Mouse (Mus musculus) liver, embryonic 15.5 days (tissue): ENCODE results near the gene Bckdha. TPM values are rescaled to one million over a fixed set of nuclear protein-coding genes. Genes with fewer than 3 reads are reported as not detected.

Experiments
- ATAC-seq: fragments of 200-750 bp; cut with Nextera tagmentation; 2 replicates; pipeline ENCODE4 v1.8.0; 2017; ENCODE audit warnings: moderate number of reproducible peaks, mild to moderate bottlenecking, moderate library complexity; ENCODE audit not compliant: insufficient read depth
- H3K27ac ChIP-seq: fragments of 300-500 bp; sonication (generic); replicated peaks from 2 replicates; pipeline ENCODE4 v1.5.1; 2015; ENCODE audit warnings: mild to moderate bottlenecking, inconsistent platforms
- H3K27me3 ChIP-seq: fragments of 300-500 bp; sonication (generic); 2 replicates; pipeline ENCODE4 v1.6.1; 2015; ENCODE audit warnings: mild to moderate bottlenecking, inconsistent platforms
- H3K36me3 ChIP-seq: fragments of 300-500 bp; sonication (generic); replicated peaks from 2 replicates; pipeline ENCODE4 v1.6.1; 2015; ENCODE audit warnings: moderate library complexity, mild to moderate bottlenecking, inconsistent platforms
- H3K4me1 ChIP-seq: fragments of 300-500 bp; sonication (generic); replicated peaks from 2 replicates; pipeline ENCODE4 v1.6.1; 2015; ENCODE audit warnings: inconsistent platforms
- H3K4me2 ChIP-seq: fragments of 300-500 bp; sonication (generic); 2 replicates; pipeline ENCODE4 v1.6.1; 2015; ENCODE audit warnings: moderate library complexity, mild to moderate bottlenecking, inconsistent platforms
- H3K4me3 ChIP-seq: fragments of 300-500 bp; sonication (generic); replicated peaks from 2 replicates; pipeline ENCODE4 v1.5.1; 2015; ENCODE audit warnings: mild to moderate bottlenecking, inconsistent platforms
- H3K9ac ChIP-seq: fragments of 300-500 bp; sonication (generic); 2 replicates; pipeline ENCODE4 v1.6.1; 2015; ENCODE audit warnings: moderate library complexity, mild to moderate bottlenecking, inconsistent platforms
- H3K9me3 ChIP-seq: fragments of 300-500 bp; sonication (generic); replicated peaks from 2 replicates; pipeline ENCODE4 v1.6.1; 2016; ENCODE audit warnings: inconsistent platforms
- WGBS: fragments of 180-500 bp; shearing (Covaris S2); methylation state at CpG from one replicate; pipeline ENCODE4 v1.1.7; 2015; ENCODE audit warnings: mixed read lengths; ENCODE audit not compliant: insufficient replicate concordance; 5-methylcytosine and 5-hydroxymethylcytosine counted together
- polyA plus RNA-seq: library from polyadenylated mRNA; unstranded; fragments of >200 nt; fragmentation: Nextera tagmentation; extraction: Ambion mirVana; gene quantifications from 2 replicates; pipeline ENCODE4 v1.2.1, GENCODE M21; 2015

Bckdha gene
- polyA plus RNA-seq, 1 experiment from 2014 or later, result 30.2 TPM

DNA sequence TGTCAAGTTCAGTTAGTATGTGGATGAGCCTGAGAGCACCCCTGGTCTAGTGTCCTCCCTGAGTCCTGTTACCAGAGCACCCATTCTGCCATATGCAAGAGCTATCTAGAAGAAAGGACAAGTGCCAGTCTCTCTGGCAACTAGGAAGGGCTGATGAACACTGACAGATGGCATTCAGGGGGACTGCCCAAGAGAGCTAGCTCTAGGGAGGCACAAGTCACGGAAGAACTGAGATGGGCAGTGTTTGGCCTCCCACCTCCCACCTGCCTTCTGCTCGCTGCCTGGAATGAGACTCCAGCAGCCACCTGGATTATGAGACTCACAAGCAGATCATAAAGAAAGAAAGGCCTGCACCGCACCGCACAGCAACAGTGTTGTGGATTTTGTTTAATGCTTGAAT, 19.0 kb downstream of the Bckdha start:
- H3K9ac ChIP-seq, result no peak overlapping the region
- WGBS, result 78% methylated on average over 4 of the region's 4 CpGs
- H3K36me3 ChIP-seq, result 0 out of 2 replicates have a peak, but pooled peaks cover 5% of the 10 kb centered on the region
- peaks cover 9% of the 10 kb centered on the region; the same call in 1 of the 2 replicates for H3K4me1 ChIP-seq
- H3K27ac ChIP-seq, result no peak overlapping the region
- H3K27me3 ChIP-seq, result no peaks in the 10 kb centered on the region
- H3K9me3 ChIP-seq, result no peaks in the 10 kb centered on the region
- H3K4me3 ChIP-seq, result no peak overlapping the region
- H3K4me2 ChIP-seq, result no peak overlapping the region
- ATAC-seq, result no peak

DNA sequence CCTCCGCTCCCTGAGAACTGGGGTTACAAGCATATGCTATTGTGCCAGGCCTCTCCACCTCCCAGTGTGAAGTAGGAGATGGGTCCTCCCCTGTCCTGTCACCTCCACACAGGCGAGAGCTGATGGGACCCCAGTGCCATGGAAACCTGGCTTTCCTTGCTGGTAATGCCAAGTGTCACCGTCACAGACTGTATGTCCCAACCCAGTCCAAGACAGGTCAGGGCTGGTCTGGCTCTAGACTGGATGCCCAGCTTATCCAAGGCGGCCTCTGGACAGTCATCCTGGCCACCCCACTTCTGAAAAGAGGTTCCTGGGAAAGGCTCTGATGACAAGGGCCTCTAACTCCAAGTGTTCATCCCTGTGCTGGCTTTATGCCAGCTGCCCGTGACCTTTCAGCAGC, 21.7 kb downstream of the Bckdha start:
- Histone ChIP-seq H3K9ac (no peak overlapping the region), H3K9me3 (no peaks in the 10 kb centered on the region), H3K27ac (no peak overlapping the region), H3K36me3 (0 out of 2 replicates have a peak, but pooled peaks cover 5% of the 10 kb centered on the region), H3K4me3 (no peak overlapping the region), H3K4me2 (no peak overlapping the region), H3K4me1 (peaks cover 13% of the 10 kb centered on the region; the same call in 1 of the 2 replicates), H3K27me3 (no peaks in the 10 kb centered on the region)
- WGBS, result 66% methylated on average over 5 of the region's 5 CpGs
- ATAC-seq, result no peak

DNA sequence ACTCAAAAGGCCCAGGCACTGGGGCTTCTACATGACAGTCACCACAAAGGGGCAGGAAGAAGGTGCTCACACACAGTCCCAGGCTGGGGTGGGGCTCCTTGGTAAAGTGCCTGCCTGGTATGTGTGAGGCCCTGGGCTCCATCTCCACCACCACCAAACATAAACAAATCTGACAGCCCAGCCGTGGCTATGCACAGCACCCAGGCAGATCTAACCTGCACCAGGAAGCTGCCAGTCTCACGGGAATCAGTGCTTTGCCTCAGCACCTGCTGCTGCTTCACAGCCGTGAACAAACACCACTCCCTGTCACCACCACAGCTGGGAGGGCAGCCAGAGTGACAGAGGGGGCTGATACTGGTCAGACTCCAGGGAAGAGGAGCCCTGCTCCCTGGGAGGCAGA, 22.4 kb downstream of the Bckdha start:
- Histone ChIP-seq H3K4me1 (peaks cover 13% of the 10 kb centered on the region; the same call in 1 of the 2 replicates), H3K9me3 (no peaks in the 10 kb centered on the region), H3K27me3 (no peaks in the 10 kb centered on the region), H3K36me3 (0 out of 2 replicates have a peak, but pooled peaks cover 2% of the 10 kb centered on the region), H3K9ac (no peak overlapping the region), H3K4me2 (no peak overlapping the region), H3K27ac (no peak overlapping the region), H3K4me3 (no peak overlapping the region)
- no peak for ATAC-seq
- WGBS, result 37% methylated on average over 3 of the region's 3 CpGs

DNA sequence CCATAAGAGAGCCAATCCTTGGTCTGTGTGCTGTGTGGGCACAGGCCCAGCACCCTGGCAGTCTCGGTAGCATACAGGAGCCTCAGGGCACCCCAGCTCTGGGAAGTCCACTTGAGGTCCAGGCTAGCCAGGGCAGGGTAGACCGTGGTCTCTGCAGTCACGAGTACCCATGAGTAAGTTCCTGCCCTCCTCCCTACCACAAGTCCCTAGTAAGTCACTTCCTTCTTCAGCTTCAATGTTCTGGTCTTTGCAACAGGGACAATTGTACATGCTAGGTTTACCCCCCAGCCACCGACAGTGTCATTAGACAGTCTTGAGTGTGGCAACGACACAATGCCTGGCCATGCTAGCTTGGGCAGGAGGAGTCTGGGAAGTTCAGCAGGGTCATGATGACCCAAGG, 26.1 kb downstream of the Bckdha start:
- 0 out of 2 replicates have a peak, but pooled peaks have one; percentile 30 for ATAC-seq
- peak overlapping the region; percentile 51; the same call in 1 of the 2 replicates for H3K27ac ChIP-seq
- WGBS, result 41% methylated on average over 5 of the region's 5 CpGs

DNA sequence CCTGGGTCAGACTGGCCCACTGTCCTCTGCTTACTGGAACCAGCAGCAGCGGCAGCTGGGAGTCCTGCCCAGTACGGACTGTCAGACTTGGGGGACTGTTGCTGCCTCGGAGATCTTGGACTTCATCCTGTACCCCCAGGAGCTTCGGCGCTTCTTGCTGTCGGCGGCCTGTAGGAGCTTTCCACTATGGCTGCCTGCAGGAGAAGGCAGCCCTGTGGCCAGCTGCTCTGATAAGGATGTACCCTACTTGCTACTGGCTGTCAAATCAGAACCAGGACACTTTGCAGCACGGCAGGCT, 30.5 kb downstream of the Bckdha start:
- no peak overlapping the region for H3K27ac ChIP-seq
- H3K4me2 ChIP-seq, result peak overlapping the region; percentile 83
- 63% methylated on average over 8 of the region's 8 CpGs for WGBS
- H3K4me3 ChIP-seq, result peak overlapping the region; percentile 55; the same call in 1 of the 2 replicates
- ATAC-seq, result no peak
- H3K27me3 ChIP-seq, result no peaks in the 10 kb centered on the region
- no peak overlapping the region for H3K9ac ChIP-seq
- peaks cover 46% of the 10 kb centered on the region for H3K4me1 ChIP-seq
- no peaks in the 10 kb centered on the region for H3K9me3 ChIP-seq
- no peaks in the 10 kb centered on the region; the same call in 1 of the 2 replicates for H3K36me3 ChIP-seq

More for the DNA sequence above, 26.1 kb downstream of the Bckdha start:
- Histone ChIP-seq H3K4me1 (peaks cover 32% of the 10 kb centered on the region), H3K36me3 (no peaks in the 10 kb centered on the region; the same call in 1 of the 2 replicates), H3K4me2 (no peak overlapping the region), H3K9ac (no peak overlapping the region), H3K4me3 (no peak overlapping the region), H3K9me3 (no peaks in the 10 kb centered on the region), H3K27me3 (no peaks in the 10 kb centered on the region)

DNA sequence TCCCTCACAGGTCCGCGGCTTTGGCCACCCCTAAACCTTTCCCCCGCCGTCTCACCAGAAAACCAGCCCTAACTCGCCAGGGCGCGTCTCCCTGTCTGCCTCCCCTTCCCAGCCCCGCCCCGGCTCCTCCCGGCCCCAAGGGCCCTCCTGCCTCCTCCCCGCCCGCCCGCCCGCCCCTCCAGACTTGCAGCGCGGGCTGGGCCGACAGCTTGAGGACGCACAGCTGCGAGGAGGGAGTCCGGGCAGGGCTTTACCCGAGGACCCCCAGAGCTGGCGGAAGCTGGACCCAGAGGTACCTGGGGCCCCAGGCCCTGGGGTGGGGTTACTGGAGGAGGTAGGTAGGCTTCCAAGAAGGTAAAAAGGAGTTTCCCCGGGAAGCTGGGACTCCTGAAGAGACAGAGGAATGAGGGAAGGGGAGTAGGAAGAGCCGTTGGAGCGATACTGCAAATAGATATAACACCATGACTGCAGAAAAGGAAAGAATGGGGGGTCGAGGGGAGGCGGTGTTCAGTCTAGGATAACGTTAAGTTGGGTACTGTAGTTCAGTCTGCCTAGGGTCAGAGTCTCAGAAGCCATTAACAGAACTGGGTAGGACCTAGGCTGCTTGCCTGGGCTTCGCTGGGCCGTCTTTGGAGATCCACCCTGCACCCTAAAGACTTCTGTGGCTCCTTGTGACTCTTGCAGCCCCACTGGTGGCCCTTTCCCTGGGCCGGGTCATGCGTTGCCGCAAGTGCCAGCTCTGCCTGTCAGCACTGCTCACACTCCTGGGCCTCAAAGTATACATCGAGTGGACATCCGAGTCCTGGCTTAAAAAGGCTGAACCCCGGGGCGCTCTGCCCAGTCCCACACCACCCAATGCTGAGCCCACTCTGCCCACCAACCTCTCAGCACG, 31.1 kb downstream of the Bckdha start:
- H3K9me3 ChIP-seq, result no peaks in the 10 kb centered on the region

DNA sequence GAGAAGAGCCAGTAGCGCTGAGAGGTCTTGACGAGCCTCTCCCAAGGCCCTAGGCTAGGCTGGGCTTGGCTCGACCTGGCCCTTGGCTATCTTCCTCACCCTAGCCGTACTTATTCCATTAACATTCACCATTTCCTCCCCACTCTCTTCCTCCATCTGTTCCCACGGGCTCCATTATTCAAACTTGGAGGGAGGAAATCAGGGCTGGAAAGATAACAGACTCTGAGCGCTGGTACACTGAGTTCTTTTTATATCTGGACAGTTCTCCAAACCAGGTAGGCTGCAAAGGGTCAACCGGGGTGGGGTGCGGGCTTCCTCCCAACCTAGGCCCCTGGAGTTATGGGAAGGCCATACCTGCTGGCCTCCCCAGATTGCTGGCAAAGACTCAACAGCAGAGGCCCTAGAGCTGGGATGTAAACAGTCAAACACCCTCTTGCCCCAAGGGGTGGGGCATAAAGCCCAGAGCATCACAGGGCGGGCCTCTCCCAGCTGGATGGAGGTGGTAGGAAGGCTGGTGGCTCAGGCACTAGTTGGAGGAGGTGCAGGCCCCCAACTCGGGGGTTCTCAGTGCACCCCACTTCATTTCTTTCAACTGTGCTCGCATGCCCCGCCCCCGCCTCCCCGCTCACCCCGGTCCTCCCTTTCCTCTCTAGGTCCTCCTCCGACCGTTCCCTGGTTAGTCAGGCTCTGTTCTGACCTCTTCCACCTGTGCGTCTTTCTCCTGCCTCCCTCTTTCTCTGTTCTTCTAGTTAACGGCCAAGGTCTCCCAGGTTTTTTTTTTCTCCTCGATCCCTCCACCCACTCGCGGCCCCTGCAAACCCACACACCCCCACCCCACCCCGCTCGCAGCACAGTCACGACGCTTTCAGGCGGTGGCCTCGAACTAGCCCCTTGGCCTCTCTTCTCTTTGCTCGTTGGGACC, 32.0 kb downstream of the Bckdha start, which contains the start of gene B3gnt8:
TSS of gene B3gnt8 (plus strand) at position 146 of the 922 bp plus-strand sequence.
- Histone ChIP-seq H3K9ac (peak within 1 kb of the TSS; percentile 50), H3K27ac (peak within 1 kb of the TSS; percentile 62), H3K4me2 (peak within 1 kb of the TSS; percentile 83), H3K36me3 (peaks cover 7% of the 10 kb centered on the region; the same call in 1 of the 2 replicates), H3K9me3 (no peaks in the 10 kb centered on the region), H3K4me1 (peaks cover 38% of the 10 kb centered on the region), H3K4me3 (peak within 1 kb of the TSS; percentile 55), H3K27me3 (no peaks in the 10 kb centered on the region)
- ATAC-seq, result no peak
- WGBS, result 10% methylated on average over 29 of the region's 29 CpGs

More for the DNA sequence above, 31.1 kb downstream of the Bckdha start:
- peak; percentile 78 for ATAC-seq
- H3K9ac ChIP-seq, result peak overlapping the region; percentile 50
- no peaks in the 10 kb centered on the region for H3K27me3 ChIP-seq
- H3K27ac ChIP-seq, result peak overlapping the region; percentile 62
- peaks cover under 1% of the 10 kb centered on the region; the same call in 1 of the 2 replicates for H3K36me3 ChIP-seq
- H3K4me2 ChIP-seq, result peak overlapping the region; percentile 83
- peaks cover 41% of the 10 kb centered on the region for H3K4me1 ChIP-seq
- 19% methylated on average over 38 of the region's 38 CpGs for WGBS
- H3K4me3 ChIP-seq, result peak overlapping the region; percentile 55

DNA sequence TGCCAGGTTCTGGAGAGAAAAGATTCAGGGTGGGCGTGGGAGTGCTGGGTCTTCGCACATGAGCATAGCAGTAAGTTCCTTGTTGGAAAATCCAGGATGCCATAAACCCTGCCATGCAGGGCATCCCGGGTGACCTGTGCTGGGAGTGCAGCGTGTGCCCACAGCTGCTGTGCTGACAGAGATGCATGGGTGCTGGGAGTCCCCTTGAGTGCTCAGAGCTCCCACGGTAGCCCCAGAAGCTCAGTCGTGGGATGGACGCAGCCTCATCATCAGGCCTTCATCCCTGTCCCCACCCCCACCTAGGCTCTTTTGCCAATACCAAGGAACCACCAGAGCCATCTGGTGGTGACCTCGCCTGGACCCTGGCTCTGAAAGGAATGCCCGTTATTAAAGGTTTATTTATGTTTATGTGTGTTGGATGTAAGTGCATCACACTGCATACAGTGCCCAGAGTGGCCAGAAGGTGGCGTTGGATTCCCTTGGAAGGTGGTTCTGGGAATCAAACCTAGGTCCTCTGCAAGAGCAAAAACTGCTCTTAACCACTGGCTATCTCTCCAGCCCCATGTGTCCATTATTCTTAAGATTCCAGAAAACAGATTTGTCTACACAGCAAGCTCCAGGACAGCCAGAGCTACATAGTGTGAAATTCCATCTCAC, 33.1 kb downstream of the Bckdha start:
- no peak for ATAC-seq
- Histone ChIP-seq H3K27me3 (no peaks in the 10 kb centered on the region), H3K9me3 (no peaks in the 10 kb centered on the region), H3K4me1 (peaks cover 38% of the 10 kb centered on the region), H3K36me3 (peaks cover 7% of the 10 kb centered on the region; the same call in 1 of the 2 replicates), H3K9ac (no peak overlapping the region), H3K4me2 (no peak overlapping the region), H3K27ac (no peak overlapping the region), H3K4me3 (no peak overlapping the region)
- WGBS, result 58% methylated on average over 10 of the region's 10 CpGs

DNA sequence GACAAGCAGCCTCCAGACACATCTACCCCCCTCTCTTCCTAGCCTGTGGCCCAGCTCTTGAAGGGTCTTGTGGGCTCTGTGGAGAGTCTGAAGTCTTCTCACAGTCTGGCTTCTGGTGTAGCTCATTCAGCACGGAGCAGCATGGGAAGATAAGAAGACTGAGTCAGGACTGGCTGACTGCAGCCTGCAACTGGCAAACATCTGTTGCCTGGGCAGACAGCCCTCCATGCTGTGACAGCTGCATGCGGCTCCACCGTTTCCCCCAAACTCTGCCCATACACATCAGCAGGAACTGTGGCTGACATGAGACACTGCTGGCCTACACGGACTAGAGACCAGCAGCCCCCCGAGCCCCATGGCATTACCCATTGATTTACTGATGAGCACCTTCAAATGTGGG, 33.9 kb downstream of the Bckdha start:
- ATAC-seq, result no peak
- Histone ChIP-seq H3K27me3 (no peaks in the 10 kb centered on the region), H3K27ac (no peak overlapping the region), H3K9ac (no peak overlapping the region), H3K36me3 (peaks cover 7% of the 10 kb centered on the region; the same call in 1 of the 2 replicates), H3K9me3 (no peaks in the 10 kb centered on the region), H3K4me3 (no peak overlapping the region), H3K4me2 (no peak overlapping the region), H3K4me1 (peaks cover 40% of the 10 kb centered on the region)
- WGBS, result 46% methylated on average over 5 of the region's 5 CpGs

DNA sequence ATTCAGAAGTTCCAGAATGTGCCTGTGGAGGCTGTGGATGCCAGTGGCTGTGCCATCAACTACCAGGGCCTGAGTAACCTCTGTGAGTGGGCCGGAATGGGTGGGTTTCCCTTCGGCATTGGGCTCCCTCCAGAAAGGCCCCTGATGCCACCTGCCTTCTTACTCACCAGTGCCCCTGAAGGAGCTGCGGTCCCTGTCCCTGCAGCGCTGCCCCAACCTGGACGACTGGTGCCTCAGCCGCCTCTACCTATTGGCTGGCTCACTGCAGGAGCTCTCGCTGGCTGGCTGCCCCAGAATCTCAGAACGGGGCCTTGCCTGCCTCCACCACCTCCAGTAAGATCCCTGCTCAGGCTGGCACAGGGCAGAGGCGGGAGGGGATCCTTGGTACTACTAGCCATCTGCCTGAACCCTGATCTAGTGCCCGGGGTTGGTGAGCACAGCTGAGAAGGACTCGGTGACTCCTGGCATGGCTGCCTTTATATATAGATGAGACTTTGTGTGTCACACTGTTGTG, 34.9 kb downstream of the Bckdha start:
- 75% methylated on average over 11 of the region's 11 CpGs for WGBS
- no peaks in the 10 kb centered on the region for H3K9me3 ChIP-seq

More for the DNA sequence above, 34.9 kb downstream of the Bckdha start:
- no peaks in the 10 kb centered on the region for H3K27me3 ChIP-seq
- H3K4me2 ChIP-seq, result no peak overlapping the region
- peaks cover 45% of the 10 kb centered on the region for H3K4me1 ChIP-seq
- no peak for ATAC-seq
- no peak overlapping the region for H3K4me3 ChIP-seq
- H3K36me3 ChIP-seq, result peaks cover 7% of the 10 kb centered on the region; the same call in 1 of the 2 replicates
- H3K27ac ChIP-seq, result no peak overlapping the region
- no peak overlapping the region for H3K9ac ChIP-seq
